Mouse (Mus musculus): Measurements from ENCODE around the gene Lrrk1. TPM values are rescaled to one million over a fixed set of nuclear protein-coding genes. Genes with fewer than 3 reads are reported as not detected.

Gene Lrrk1
- polyA plus RNA-seq, 1 experiment = 41.8 TPM

DNA sequence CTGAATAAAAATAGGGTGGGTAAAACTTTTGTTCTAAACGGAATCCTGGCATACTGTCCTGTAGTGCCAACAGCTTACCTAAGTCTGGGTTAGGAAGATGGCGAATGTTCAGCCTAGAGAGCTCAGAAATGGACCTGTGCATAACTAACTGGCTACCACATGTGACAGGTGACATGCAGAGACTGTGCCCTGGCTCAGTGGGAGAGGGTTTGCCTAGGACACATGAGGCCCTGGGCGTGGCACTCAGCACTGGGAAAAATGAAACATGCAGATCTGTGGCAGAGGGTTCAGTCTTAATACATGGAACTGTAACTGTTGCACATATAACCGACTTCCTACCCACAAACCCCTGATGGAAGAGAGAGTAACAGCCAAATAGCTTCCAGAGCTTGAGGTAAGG is 204.1 kb downstream of the Lrrk1 start:
- Histone ChIP-seq H3K27me3 (ENCODE audit: control insufficient read depth, insufficient read depth, insufficient read length) (no peaks in the 10 kb centered on the region), H3K4me3 (ENCODE audit: insufficient read depth, poor library complexity, severe bottlenecking) (no peak overlapping the region), H3ac (ENCODE audit: control insufficient read depth, insufficient read length, low read depth) (no peak overlapping the region), H3K79me3 (ENCODE audit: low read depth) (no peaks in the 10 kb centered on the region), H3K36me3 (ENCODE audit: control insufficient read depth, insufficient read depth) (no peaks in the 10 kb centered on the region), H3K79me2 (ENCODE audit: control insufficient read depth, insufficient read depth) (no peaks in the 10 kb centered on the region)
- TF ChIP-seq MYOD1 (IDR thresholded peaks at IDR 0.05; ENCODE audit: control insufficient read depth, insufficient read length, low read depth) (no peak), CTCF (IDR thresholded peaks at IDR 0.05; ENCODE audit: control insufficient read depth, insufficient read depth, insufficient read length) (no peak), FOSL1 (IDR thresholded peaks at IDR 0.05; ENCODE audit: insufficient read depth, low read length, poor library complexity, severe bottlenecking) (no peak), MAX (IDR thresholded peaks at IDR 0.05) (no peak), CEBPB (IDR thresholded peaks at IDR 0.05; ENCODE audit: low read depth) (no peak), MYOG (IDR thresholded peaks at IDR 0.05; ENCODE audit: control insufficient read depth, extremely low read depth, insufficient read length) (no peak), USF1 (IDR thresholded peaks at IDR 0.05; ENCODE audit: low read depth) (no peak)

- Histone ChIP-seq H3K36me3 (ENCODE audit: control insufficient read depth, insufficient read depth) (no peaks in the 10 kb centered on the region), H3K79me3 (ENCODE audit: low read depth) (no peaks in the 10 kb centered on the region), H3K79me2 (ENCODE audit: control insufficient read depth, insufficient read depth) (no peaks in the 10 kb centered on the region), H3K27me3 (ENCODE audit: control insufficient read depth, insufficient read depth, insufficient read length) (no peaks in the 10 kb centered on the region), H3K4me3 (ENCODE audit: insufficient read depth, poor library complexity, severe bottlenecking) (no peak overlapping the region), H3ac (ENCODE audit: control insufficient read depth, insufficient read length, low read depth) (no peak overlapping the region)
- TF ChIP-seq CTCF (IDR thresholded peaks at IDR 0.05; ENCODE audit: control insufficient read depth, insufficient read depth, insufficient read length) (no peak), CEBPB (IDR thresholded peaks at IDR 0.05; ENCODE audit: low read depth) (no peak)
Measured at GRCm38 (mm10) chr7:66183404-66183803, 204.7 kb downstream of the Lrrk1 start.

DNA sequence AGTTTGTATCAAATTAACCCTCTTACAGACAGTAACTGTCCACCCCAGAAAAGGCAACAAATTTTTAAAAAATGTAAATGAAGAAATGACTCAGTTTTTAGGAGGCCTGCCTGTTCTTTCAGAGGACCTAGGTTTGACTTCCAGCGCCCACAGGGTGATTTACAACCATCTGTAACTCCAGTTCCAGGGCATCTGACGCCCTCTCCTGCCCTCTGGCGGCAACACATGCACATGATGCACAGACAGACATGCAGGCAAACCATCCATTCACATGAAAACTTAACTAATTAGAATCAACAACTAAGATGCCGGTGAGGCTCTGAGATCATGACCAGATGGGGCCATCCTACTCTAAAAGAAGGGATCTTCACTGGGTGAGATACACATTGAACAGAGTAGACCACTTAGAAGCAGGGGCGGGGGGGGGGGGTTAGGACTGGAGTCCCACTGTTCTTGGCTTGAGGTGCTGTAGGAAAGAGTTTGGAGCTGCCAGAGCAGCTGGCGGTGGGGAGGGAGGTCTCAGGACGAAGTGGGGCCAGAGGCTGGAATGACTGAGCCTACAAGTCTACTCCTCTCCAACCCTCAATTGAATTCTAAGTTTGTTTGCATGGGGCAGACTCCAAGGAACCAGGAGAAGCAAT is 206.0 kb downstream of the Lrrk1 start:
- no peaks in the 10 kb centered on the region for H3K79me2 ChIP-seq (ENCODE audit: control insufficient read depth, insufficient read depth)
- H3K36me3 ChIP-seq (ENCODE audit: control insufficient read depth, insufficient read depth) = no peaks in the 10 kb centered on the region
- no peak overlapping the region for H3ac ChIP-seq (ENCODE audit: control insufficient read depth, insufficient read length, low read depth)
- no peaks in the 10 kb centered on the region for H3K27me3 ChIP-seq (ENCODE audit: control insufficient read depth, insufficient read depth, insufficient read length)
- TF ChIP-seq FOSL1 (IDR thresholded peaks at IDR 0.05; ENCODE audit: insufficient read depth, low read length, poor library complexity, severe bottlenecking) = no peak
- no peak for TF ChIP-seq MYOG (IDR thresholded peaks at IDR 0.05; ENCODE audit: control insufficient read depth, extremely low read depth, insufficient read length)
- no peak for TF ChIP-seq MYOD1 (IDR thresholded peaks at IDR 0.05; ENCODE audit: control insufficient read depth, insufficient read length, low read depth)
- no peak for TF ChIP-seq USF1 (IDR thresholded peaks at IDR 0.05; ENCODE audit: low read depth)
- TF ChIP-seq CEBPB (IDR thresholded peaks at IDR 0.05; ENCODE audit: low read depth) = no peak
- H3K79me3 ChIP-seq (ENCODE audit: low read depth) = no peaks in the 10 kb centered on the region
- H3K4me3 ChIP-seq (ENCODE audit: insufficient read depth, poor library complexity, severe bottlenecking) = no peak overlapping the region

DNA sequence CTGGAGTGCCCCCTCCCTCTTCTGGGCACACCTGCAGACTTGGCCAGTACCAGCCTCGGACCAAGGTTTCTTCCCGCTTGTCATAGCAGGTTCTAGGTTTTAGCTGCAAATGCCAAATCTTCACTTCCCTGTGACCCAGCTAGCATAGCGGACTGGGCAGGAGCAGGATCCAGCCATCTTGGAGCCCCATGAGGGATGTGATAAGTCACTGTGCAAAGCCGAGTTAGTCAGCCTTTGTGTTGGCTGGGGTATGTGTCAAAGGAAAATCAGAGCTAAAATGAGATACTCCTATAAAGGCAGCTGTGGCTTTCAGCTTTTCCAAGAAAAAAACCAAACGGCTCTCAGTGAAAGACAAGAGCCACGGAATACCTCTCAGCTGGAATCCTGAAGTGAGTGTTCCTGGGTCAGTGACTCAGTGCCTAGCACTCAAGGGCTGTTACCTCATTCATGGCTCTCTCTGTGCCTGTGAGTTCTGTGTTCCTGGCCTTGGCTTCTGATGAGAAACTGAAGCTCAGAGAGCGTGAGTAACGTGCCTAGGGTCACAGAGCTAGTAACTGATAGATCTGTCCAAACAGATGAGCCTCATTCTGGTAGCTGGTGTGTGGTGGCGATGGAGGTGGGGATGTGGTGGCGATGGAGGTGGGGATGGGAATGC is 207.3 kb downstream of the Lrrk1 start:
- no peaks in the 10 kb centered on the region for H3K36me3 ChIP-seq (ENCODE audit: control insufficient read depth, insufficient read depth)
- H3K79me2 ChIP-seq (ENCODE audit: control insufficient read depth, insufficient read depth) = no peaks in the 10 kb centered on the region
- TF ChIP-seq FOSL1 (IDR thresholded peaks at IDR 0.05; ENCODE audit: insufficient read depth, low read length, poor library complexity, severe bottlenecking) = no peak
- no peaks in the 10 kb centered on the region for H3K79me3 ChIP-seq (ENCODE audit: low read depth)
- no peaks in the 10 kb centered on the region for H3K27me3 ChIP-seq (ENCODE audit: control insufficient read depth, insufficient read depth, insufficient read length)
- H3ac ChIP-seq (ENCODE audit: control insufficient read depth, insufficient read length, low read depth) = no peak overlapping the region
- H3K4me3 ChIP-seq (ENCODE audit: insufficient read depth, poor library complexity, severe bottlenecking) = no peak overlapping the region

DNA sequence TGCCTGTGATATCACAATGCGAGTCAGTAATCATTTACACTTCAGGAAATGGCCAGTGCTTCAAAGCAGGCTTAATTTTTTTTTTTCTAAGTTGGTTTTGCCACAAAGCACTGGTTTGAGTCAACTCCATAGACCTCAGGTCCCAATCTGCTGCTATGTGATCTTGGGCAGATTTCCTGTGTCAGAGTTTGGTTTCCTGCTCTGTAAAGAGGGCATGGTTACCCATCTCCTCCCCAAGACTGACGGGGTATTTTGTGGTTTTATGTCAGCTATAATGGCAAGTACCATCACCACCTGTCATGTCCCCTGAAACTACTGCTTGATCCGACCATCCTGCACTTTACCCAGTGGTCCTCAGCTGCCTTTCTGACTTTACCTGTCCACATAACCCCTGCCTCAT is 207.9 kb downstream of the Lrrk1 start:
- Histone ChIP-seq H3K27me3 (ENCODE audit: control insufficient read depth, insufficient read depth, insufficient read length) (no peaks in the 10 kb centered on the region), H3K36me3 (ENCODE audit: control insufficient read depth, insufficient read depth) (no peaks in the 10 kb centered on the region), H3K4me3 (ENCODE audit: insufficient read depth, poor library complexity, severe bottlenecking) (no peak overlapping the region), H3K79me2 (ENCODE audit: control insufficient read depth, insufficient read depth) (no peaks in the 10 kb centered on the region), H3K79me3 (ENCODE audit: low read depth) (no peaks in the 10 kb centered on the region), H3ac (ENCODE audit: control insufficient read depth, insufficient read length, low read depth) (no peak overlapping the region)
- TF ChIP-seq MYOD1 (IDR thresholded peaks at IDR 0.05; ENCODE audit: control insufficient read depth, insufficient read length, low read depth) (peak; percentile 72), USF1 (IDR thresholded peaks at IDR 0.05; ENCODE audit: low read depth) (no peak)

- H3K27me3 ChIP-seq (ENCODE audit: control insufficient read depth, insufficient read depth, insufficient read length) = no peaks in the 10 kb centered on the region
- TF ChIP-seq MYOD1 (IDR thresholded peaks at IDR 0.05; ENCODE audit: control insufficient read depth, insufficient read length, low read depth) (no peak), MAX (IDR thresholded peaks at IDR 0.05) (no peak), FOSL1 (IDR thresholded peaks at IDR 0.05; ENCODE audit: insufficient read depth, low read length, poor library complexity, severe bottlenecking) (no peak), MYOG (IDR thresholded peaks at IDR 0.05; ENCODE audit: control insufficient read depth, extremely low read depth, insufficient read length) (no peak), CEBPB (IDR thresholded peaks at IDR 0.05; ENCODE audit: low read depth) (no peak), USF1 (IDR thresholded peaks at IDR 0.05; ENCODE audit: low read depth) (no peak), CTCF (IDR thresholded peaks at IDR 0.05; ENCODE audit: control insufficient read depth, insufficient read depth, insufficient read length) (no peak)
- no peaks in the 10 kb centered on the region for H3K79me2 ChIP-seq (ENCODE audit: control insufficient read depth, insufficient read depth)
- no peaks in the 10 kb centered on the region for H3K79me3 ChIP-seq (ENCODE audit: low read depth)
- H3K36me3 ChIP-seq (ENCODE audit: control insufficient read depth, insufficient read depth) = peaks cover 3% of the 10 kb centered on the region
- H3ac ChIP-seq (ENCODE audit: control insufficient read depth, insufficient read length, low read depth) = no peak overlapping the region
- no peak overlapping the region for H3K4me3 ChIP-seq (ENCODE audit: insufficient read depth, poor library complexity, severe bottlenecking)
Measured at GRCm38 (mm10) chr7:66179711-66180110, 208.4 kb downstream of the Lrrk1 start.

Data from C2C12 (cell line).